Mouse (Mus musculus) right cerebral cortex, adult 18-20 months (tissue): ENCODE results near the gene Sept5.

Experiments
- DNase-seq: peaks from one replicate; pipeline ENCODE4 v3.0.0; 2022; ENCODE audit warnings: mixed read lengths

The Sept5 gene

GRCm38 (mm10) chr16:18609099-18609498, 20.7 kb downstream of the Sept5 start:
- no peak for DNase-seq

GRCm38 (mm10) chr16:18608226-18608625, 21.5 kb downstream of the Sept5 start:
- DNase-seq, result no peak

GRCm38 (mm10) chr16:18605705-18606104, 24.0 kb downstream of the Sept5 start:
- DNase-seq, result no peak

GRCm38 (mm10) chr16:18604267-18604701, 25.5 kb downstream of the Sept5 start:
- no peak for DNase-seq

GRCm38 (mm10) chr16:18601447-18601846, 28.3 kb downstream of the Sept5 start:
- DNase-seq, result no peak

- DNase-seq, result no peak
Observed at GRCm38 (mm10) chr16:18598006-18598405, 31.7 kb downstream of the Sept5 start.

GRCm38 (mm10) chr16:18596255-18596654, 33.5 kb downstream of the Sept5 start:
- DNase-seq, result no peak

- DNase-seq, result no peak
Observed at GRCm38 (mm10) chr16:18593930-18594329, 35.8 kb downstream of the Sept5 start.

GRCm38 (mm10) chr16:18591047-18592018, 38.4 kb downstream of the Sept5 start:
- no peak for DNase-seq

GRCm38 (mm10) chr16:18589804-18590790, 39.7 kb downstream of the Sept5 start, which contains the start of gene Tbx1:
Gene Tbx1, minus strand, starts transcription at chr16:18590671.
- DNase-seq, result no peak

- DNase-seq, result no peak
Observed at GRCm38 (mm10) chr16:18589080-18589621, 40.6 kb downstream of the Sept5 start.

- no peak for DNase-seq
Observed at GRCm38 (mm10) chr16:18588738-18589055, 41.1 kb downstream of the Sept5 start.

- DNase-seq, result no peak
Observed at GRCm38 (mm10) chr16:18587847-18588737, 41.7 kb downstream of the Sept5 start.

GRCm38 (mm10) chr16:18586906-18587546, 42.7 kb downstream of the Sept5 start:
- DNase-seq, result no peak

GRCm38 (mm10) chr16:18586076-18586905, 43.5 kb downstream of the Sept5 start:
- DNase-seq, result no peak

- DNase-seq, result no peak
Observed at GRCm38 (mm10) chr16:18585676-18586075, 44.1 kb downstream of the Sept5 start.

- no peak for DNase-seq
Observed at GRCm38 (mm10) chr16:18584901-18585510, 44.7 kb downstream of the Sept5 start.

- DNase-seq, result no peak
Observed at GRCm38 (mm10) chr16:18583673-18584357, 45.9 kb downstream of the Sept5 start.

- DNase-seq, result no peak
Observed at GRCm38 (mm10) chr16:18583169-18583568, 46.6 kb downstream of the Sept5 start.
